Mouse (Mus musculus) lung, adult 18-20 months (tissue): Measurements from ENCODE around the gene Kirrel.

ENCODE experiments used
- DNase-seq, 2 experiments: peaks; one replicate each; pipeline ENCODE4 v3.0.0; 2022; ENCODE audit warnings: mixed read lengths in 2 of 2

Kirrel gene

DNA sequence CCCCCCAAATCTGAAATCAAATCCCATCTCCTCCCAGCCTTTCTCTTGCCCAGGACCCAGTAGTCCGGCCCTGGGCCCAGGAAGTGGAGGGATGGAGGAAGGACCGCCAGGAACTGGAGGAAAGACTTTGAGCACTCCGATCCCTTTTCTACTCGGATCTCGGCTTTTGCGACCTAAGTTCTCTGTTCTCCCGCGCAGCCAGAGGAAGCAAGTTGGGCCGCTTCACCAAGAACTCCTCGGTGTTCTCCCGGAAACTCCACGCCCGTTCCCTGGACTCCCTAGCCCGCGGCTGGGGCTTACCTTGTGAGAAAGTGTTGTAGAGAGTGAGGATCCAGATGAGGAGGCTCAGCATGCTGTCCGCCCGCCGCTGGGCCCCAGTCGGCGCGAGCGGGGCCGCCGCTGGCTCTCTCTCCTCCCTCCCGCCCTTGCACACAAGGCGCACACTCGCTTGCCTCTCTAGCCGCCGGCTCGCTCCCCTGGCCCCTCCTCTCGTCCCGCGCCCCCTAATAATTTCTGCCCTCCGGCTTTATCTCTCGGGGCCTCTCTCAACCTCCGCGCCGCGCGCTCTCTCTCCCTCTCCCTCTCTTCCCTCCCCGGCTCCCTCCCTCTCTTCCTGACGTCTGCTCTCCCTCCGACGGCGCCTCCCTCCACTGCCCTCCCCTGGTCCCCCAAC is at the start of gene Kirrel:
Gene Kirrel, minus strand, starts transcription at position 652 of the 673 bp plus-strand sequence.
- DNase-seq = peak; percentile 76 to 80

DNA sequence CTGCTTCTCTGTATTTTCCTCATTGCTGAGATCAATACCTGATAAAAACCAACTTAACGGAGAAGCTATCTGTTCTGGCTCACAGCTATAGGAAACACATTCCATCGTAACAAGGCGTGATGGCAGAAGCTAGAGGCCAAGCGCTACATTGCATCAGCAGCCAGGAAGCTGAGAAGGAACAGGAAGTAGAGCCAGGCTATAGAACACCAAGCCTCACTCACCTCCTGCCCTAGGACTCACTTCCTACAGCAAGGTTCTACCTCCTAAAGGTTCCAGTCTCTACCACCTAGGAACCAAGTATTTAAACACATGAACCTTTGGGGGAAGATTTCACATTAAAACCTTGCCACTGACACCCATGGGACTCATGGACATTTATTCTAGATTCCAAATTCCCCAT is 49.1 kb upstream of the Kirrel start:
- no peak for DNase-seq

DNA sequence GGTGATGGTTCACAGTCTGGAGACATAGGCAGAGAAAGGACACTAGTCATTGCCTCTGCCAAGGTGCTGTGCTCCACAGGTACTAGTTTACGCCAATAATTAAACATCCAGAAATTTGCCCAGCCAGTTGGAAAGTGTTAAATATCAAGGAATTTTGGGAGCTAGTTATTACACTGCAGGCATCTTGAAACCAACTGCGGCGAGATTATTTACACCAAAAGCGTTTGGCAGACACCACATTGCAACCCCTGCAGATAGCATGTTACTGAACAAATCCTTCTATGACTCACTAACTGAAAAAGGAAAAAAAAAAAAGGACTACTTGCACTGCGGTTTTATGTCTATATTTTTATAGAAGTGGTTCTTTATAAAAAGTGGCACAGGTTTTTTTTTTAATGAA is 47.8 kb upstream of the Kirrel start:
- no peak for DNase-seq

GRCm38 (mm10) chr3:87215176-87215575 is 40.6 kb upstream of the Kirrel start:
- DNase-seq = no peak

GRCm38 (mm10) chr3:87214221-87214864 is 39.8 kb upstream of the Kirrel start:
- no peak for DNase-seq

- DNase-seq = peak in 1 of 2 experiments; percentile 6
Observed at GRCm38 (mm10) chr3:87206336-87207075, 32.0 kb upstream of the Kirrel start.

DNA sequence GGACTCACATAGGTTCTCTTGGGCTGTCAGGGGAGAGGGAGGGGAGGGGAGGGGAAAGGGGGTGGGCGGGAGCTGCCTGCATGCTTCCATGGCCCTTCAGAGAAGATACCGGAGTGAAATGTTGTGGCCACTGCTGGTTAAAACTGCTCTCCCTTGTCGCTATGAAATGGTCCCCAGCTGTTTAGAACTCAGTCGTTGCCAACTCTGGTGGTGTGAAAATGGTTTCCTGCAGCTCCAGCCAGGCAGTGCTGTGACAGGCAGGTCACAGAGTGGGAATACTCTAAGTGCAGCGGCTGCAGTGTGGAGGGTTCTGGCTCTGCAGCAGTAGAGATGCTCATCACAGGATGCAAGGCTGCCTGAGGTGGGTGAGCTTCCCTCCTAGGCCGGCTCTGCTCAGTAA is 22.1 kb upstream of the Kirrel start:
- DNase-seq = no peak

DNA sequence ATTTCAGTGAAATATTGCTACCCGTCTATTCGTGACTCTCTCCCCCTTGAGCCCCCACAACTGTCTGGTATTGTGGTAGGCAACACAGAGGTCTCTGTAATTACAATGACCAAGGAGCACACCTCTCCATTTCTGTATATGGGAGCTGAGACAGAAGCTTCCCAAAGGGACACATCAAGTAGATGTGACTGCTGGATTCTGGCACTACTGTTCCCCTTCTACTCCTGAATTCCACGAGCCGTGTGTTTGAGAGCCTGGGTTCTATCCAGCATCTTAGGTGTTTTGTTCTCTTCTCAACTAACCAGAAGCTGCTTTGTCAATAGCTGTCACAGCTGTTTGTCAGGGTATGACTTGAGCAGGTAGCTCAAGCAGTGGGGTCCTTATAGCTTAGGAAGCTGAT is 20.5 kb upstream of the Kirrel start:
- DNase-seq = no peak

- DNase-seq = no peak
Observed at GRCm38 (mm10) chr3:87194591-87194990, 20.0 kb upstream of the Kirrel start.

DNA sequence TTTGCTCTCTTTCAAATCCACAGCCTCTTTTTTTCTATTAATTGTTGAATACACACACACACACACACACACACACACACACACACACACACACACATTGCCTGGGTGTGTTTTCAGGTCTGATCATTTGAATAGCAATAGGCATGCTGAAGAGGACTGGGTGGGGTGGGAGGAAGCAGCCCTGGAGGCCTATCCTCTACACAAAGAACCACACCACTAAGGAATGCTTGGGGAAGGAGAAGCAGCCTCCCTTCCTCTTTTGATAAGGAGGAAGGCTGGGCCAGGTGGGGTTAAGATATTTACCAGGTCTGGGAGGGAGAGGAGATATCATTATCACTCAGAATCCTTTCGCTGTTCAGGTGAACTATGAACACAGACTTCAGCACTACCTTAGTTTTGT is 19.2 kb upstream of the Kirrel start:
- no peak for DNase-seq

DNA sequence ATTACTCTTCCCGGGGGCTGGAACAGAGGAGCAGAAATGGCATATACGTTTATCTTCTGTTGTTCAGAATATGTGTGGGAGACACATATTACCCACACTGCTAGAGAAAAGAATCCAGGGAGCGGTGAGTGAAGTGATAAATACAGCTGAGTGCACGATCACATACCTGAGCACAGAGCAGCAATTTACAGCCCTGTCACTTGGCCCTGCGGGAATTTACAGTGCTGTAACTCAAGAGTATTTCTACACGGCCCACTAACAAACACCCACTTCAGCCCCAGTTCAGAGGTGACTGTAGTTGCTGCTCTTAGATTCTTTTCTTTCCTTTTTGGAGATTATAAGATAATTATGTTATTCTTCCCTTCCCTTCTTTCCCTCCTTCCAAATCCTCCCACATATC is 18.8 kb upstream of the Kirrel start:
- DNase-seq = no peak

DNA sequence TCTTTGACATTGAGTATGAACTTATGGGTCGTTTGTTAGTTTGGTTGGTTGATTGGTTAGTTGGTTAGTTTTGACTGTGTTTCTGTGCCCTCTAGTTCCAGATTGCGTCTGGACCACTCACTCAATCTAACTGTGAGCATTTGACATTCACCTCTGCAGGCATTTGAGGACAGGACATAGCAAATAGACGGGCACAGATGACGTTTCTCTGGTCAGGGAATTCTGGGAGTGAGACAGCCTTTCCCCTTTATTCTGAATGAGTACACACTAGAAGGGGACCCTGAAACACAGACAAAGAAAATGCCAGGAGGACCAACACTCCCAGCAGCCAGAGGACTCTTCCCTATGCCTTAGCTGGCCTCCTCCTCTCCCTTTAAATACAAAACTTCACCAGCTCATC is 2.1 kb upstream of the Kirrel start:
- DNase-seq = no peak

DNA sequence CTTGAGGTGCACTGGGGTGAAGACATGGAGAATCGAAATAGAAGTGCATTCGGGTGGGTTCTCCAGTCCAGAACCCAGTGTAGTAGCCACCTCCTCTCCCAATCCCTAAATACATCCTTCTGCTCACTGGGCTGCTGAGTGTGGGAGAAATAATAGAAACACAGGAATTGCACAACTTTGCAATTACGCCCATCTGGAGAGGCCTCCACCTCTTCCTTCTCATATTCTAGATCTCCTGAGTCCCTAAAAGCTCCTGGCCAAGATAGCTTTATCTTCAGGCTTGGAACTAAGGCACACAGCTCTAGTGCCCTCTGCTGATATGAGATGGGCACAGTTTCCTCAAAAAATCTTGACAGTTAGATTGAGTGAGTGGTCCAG is 880 bp upstream of the Kirrel start:
- peak; percentile 7 to 43 for DNase-seq

- no peak for DNase-seq
Observed at GRCm38 (mm10) chr3:87174769-87175437, 356 bp upstream of the Kirrel start.

DNA sequence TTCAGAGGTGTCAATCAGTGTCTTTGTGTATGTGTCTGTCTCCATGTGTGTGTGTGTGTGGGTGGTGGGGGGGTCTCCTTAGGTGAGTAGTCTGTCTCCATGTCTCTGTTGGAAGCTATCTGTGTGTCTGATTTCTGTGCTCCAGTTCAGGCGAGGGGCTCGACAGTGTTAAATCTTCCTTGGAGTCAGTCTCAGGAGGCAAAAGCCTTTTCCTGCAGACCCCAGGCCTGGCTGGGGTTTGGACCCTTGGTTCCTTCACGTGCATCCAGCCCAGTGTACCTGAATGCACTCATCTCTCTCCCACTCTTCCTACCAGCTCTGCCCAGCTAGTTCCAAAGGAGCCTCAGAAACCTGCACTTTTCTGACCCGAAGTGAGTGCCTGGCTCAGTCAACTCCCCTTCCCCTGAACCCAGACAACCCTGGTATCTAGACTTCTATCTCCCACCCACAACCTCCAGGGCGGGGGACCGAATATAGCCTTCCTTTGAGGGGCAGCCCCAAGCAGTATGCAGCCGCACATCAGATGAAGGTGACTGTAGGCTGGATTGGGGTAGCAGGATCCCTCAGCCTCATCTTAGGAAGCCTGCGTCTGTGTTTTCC is 961 bp downstream of the Kirrel start:
- DNase-seq = peak in 1 of 2 experiments; percentile 1

DNA sequence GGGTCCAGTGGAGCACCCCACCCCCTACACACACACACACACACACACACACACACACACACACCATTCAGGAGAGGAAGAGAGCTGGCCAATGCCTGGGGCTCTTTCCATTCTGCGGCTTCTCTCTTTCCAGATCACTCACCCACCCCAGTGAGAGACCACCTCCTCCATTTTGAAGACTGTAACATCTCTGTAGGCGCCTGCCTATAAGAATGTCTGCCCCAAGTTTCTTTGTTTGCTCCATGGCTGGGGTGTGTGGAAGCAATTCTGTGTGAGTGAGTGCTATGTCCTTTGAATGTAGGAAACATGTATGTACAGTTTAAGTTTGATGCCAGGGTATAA is 1.5 kb downstream of the Kirrel start:
- DNase-seq = no peak

- DNase-seq = peak; percentile 10 to 32
Observed at GRCm38 (mm10) chr3:87172351-87173102, 2.0 kb downstream of the Kirrel start.

GRCm38 (mm10) chr3:87171201-87172100 is 3.1 kb downstream of the Kirrel start:
- peak in 1 of 2 experiments; percentile 2 for DNase-seq

- DNase-seq = peak in 1 of 2 experiments; percentile 1
Observed at GRCm38 (mm10) chr3:87169402-87170015, 5.0 kb downstream of the Kirrel start.

GRCm38 (mm10) chr3:87168756-87169155 is 5.8 kb downstream of the Kirrel start:
- no peak for DNase-seq

GRCm38 (mm10) chr3:87167621-87168020 is 6.9 kb downstream of the Kirrel start:
- DNase-seq = peak in 1 of 2 experiments; percentile 0
